Mouse (Mus musculus): ENCODE measurements around the gene Cdca7. TPM values are rescaled to one million over a fixed set of nuclear protein-coding genes. Genes with fewer than 3 reads are reported as not detected.

Gene Cdca7
- polyA plus RNA-seq (2014; fragmentation: Nextera tagmentation; extraction: Ambion mirVana), result 156 and 165 TPM in 2 replicates

DNA sequence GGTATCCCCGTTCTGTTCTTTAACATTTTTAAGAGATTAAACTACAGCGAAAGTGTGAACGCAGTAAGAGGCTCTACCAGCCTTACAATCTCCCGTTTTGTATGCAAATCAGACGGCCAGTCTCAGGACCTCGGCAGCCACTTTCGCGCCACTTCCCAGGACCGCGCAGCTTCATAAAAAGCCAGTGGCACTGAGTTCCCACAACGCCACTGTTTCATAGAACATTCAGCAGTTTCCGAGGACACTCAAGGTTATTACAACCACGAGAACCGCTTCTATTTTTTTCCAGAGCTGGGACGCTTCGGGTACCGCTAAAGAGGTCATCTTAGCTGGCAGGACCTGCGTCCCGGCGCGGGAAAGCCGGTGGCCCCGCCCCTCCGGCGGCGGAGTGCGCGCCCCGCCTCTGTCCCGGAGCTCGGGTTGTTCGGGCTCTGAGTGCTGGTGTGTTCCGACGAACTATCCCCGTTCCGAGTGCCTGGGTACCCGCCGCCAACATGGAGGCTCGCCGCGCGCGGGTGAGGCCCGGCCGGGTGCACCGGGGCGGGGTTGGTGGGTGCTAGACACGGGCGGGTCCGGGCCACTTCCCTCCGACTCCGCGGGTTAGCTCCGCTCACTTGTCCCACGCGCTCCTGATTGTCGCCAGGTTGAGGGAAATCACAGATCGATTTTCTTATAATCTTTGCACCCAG is at the start of gene Cdca7:
TSS of gene Cdca7 (plus strand) at position 363 of the 689 bp plus-strand sequence.
- no peaks in the 10 kb centered on the region for H3K9me3 ChIP-seq (ENCODE audit: control insufficient read depth, low read length)
- peak within 1 kb of the TSS; percentile 76 for H3K4me3 ChIP-seq (ENCODE audit: low read depth, low read length)
- H3K4me2 ChIP-seq, result peak within 1 kb of the TSS; percentile 87
- peaks cover 14% of the 10 kb centered on the region; the same call in 1 of the 2 replicates for H3K36me3 ChIP-seq (ENCODE audit: control insufficient read depth, insufficient read depth, low read length)
- DNase-seq (ENCODE audit: low spot score) (peak; percentile 90), ATAC-seq (replicated peaks; ENCODE audit: low FRiP score) (peak; percentile 88)
- WGBS, result under 1% methylated on average over 58 of the region's 58 CpGs
- H3K9ac ChIP-seq (ENCODE audit: low read depth, low read length), result peak within 1 kb of the TSS; percentile 81
- peaks cover 19% of the 10 kb centered on the region for H3K4me1 ChIP-seq (replicated peaks; ENCODE audit: control insufficient read depth, insufficient read depth, low read length)
- H3K27me3 ChIP-seq (replicated peaks; ENCODE audit: control insufficient read depth, insufficient read depth, low read length), result no peaks in the 10 kb centered on the region
- peak within 1 kb of the TSS; percentile 98 for H3K27ac ChIP-seq (ENCODE audit: low read depth, low read length)

DNA sequence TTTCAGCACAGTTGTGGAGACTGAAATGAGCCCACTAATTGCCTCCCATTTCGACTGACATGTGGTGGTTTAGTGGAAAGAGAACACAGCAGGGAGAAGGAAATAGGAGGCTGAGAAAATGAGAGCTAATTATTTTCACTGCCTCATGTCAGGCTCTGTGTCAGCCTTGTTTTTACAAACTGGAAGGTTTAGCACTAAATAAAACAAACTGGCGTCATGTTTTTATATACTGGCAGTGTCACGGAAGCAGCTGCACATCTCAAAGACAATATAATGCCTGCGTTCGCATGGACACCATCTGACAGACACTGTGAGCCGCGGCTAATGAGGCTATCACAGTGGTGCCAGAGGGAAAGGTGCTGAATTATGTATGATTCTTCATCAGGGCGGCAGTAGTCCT is 49.2 kb upstream of the Cdca7 start:
- 77% methylated on average over 8 of the region's 8 CpGs for WGBS
- H3K4me1 ChIP-seq (replicated peaks; ENCODE audit: control insufficient read depth, insufficient read depth, low read length), result no peaks in the 10 kb centered on the region
- no peaks in the 10 kb centered on the region for H3K36me3 ChIP-seq (ENCODE audit: control insufficient read depth, insufficient read depth, low read length)
- no peak for DNase-seq (ENCODE audit: low spot score)
- H3K9me3 ChIP-seq (ENCODE audit: control insufficient read depth, low read length), result no peaks in the 10 kb centered on the region
- ATAC-seq (replicated peaks; ENCODE audit: low FRiP score), result no peak
- H3K27ac ChIP-seq (ENCODE audit: low read depth, low read length), result no peak overlapping the region
- H3K27me3 ChIP-seq (replicated peaks; ENCODE audit: control insufficient read depth, insufficient read depth, low read length), result no peaks in the 10 kb centered on the region
- H3K4me2 ChIP-seq, result no peak overlapping the region
- no peak overlapping the region for H3K9ac ChIP-seq (ENCODE audit: low read depth, low read length)
- no peak overlapping the region for H3K4me3 ChIP-seq (ENCODE audit: low read depth, low read length)

DNA sequence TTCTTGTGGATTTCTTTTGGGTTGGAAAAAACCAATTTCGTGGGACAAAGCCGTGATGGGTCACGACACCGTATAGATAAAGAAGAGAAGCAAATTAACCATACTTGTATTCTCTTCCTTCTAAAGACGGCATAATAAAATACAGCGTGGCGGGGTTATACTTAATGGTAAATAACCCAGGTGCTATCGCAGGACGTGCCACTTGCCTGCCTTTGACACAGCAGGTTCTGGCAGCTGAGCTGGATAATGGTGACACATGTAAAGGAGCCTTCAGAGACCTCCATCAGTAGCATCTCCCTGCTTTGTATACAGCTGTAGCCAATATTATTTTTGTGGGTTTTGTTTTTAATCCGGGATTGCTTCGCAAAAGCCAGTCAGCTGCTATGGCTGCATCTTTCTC is 48.7 kb upstream of the Cdca7 start:
- Histone ChIP-seq H3K4me1 (replicated peaks; ENCODE audit: control insufficient read depth, insufficient read depth, low read length) (no peaks in the 10 kb centered on the region), H3K4me3 (ENCODE audit: low read depth, low read length) (no peak overlapping the region), H3K27me3 (replicated peaks; ENCODE audit: control insufficient read depth, insufficient read depth, low read length) (no peaks in the 10 kb centered on the region), H3K9ac (ENCODE audit: low read depth, low read length) (no peak overlapping the region), H3K4me2 (no peak overlapping the region), H3K36me3 (ENCODE audit: control insufficient read depth, insufficient read depth, low read length) (no peaks in the 10 kb centered on the region), H3K9me3 (ENCODE audit: control insufficient read depth, low read length) (no peaks in the 10 kb centered on the region), H3K27ac (ENCODE audit: low read depth, low read length) (no peak overlapping the region)
- DNase-seq (ENCODE audit: low spot score), result no peak
- ATAC-seq (replicated peaks; ENCODE audit: low FRiP score), result no peak
- 87% methylated on average over 11 of the region's 11 CpGs for WGBS

DNA sequence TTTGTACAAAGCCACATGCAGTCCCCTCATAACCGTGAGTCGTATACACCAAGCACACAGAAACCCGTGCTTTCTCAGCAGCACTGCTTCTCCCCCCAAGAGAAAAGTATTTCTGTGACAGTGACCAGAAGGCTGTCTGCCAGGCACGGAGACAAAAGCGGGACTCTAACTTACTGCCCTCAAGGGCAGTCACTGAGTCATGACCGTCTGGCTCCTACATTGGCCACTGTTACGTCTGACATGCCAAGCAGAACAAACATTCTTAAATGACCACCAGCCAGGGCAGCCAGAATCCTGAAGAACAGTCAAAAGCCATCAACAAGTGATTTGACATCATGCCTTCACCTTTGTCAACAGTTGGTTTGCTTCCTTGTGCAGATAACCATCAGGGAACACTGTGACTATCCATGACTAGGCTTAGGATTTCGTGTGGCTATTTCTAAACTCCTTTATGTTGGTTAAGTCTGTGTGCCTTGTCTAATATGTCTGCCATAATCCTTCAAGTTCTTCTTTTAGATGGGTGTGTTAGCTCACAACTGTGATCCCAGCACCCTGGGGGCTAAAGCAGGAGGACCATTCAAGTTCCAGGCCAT is 36.9 kb upstream of the Cdca7 start:
- H3K4me1 ChIP-seq (replicated peaks; ENCODE audit: control insufficient read depth, insufficient read depth, low read length), result no peaks in the 10 kb centered on the region
- 88% methylated on average over 8 of the region's 8 CpGs for WGBS
- no peak for ATAC-seq (replicated peaks; ENCODE audit: low FRiP score)

DNA sequence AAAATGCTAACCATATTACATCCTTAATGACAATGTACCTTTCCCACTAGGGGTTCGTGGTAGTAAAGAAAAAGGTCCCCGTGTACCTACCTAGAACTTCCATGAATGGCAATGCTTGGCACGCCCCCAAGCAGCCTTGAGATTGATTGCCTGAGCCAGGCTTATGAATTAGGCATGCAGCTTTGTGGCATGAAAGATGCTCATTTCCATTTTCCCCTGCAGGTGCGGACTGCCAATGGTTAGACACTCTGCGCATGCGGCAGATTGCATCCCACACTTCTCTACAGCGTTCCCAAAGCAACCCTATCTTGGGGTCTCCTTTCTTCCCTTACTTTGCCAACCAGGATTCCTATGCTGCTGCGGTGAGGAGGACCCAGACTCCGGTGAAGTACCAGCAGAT is 34.9 kb upstream of the Cdca7 start:
- Histone ChIP-seq H3K4me1 (replicated peaks; ENCODE audit: control insufficient read depth, insufficient read depth, low read length) (no peaks in the 10 kb centered on the region), H3K4me3 (ENCODE audit: low read depth, low read length) (no peak overlapping the region), H3K9me3 (ENCODE audit: control insufficient read depth, low read length) (no peaks in the 10 kb centered on the region), H3K36me3 (ENCODE audit: control insufficient read depth, insufficient read depth, low read length) (no peaks in the 10 kb centered on the region; the same call in 1 of the 2 replicates), H3K27ac (ENCODE audit: low read depth, low read length) (no peak overlapping the region), H3K9ac (ENCODE audit: low read depth, low read length) (no peak overlapping the region), H3K4me2 (no peak overlapping the region), H3K27me3 (replicated peaks; ENCODE audit: control insufficient read depth, insufficient read depth, low read length) (no peaks in the 10 kb centered on the region)
- WGBS, result 91% methylated on average over 9 of the region's 9 CpGs
- ATAC-seq (replicated peaks; ENCODE audit: low FRiP score) (no peak), DNase-seq (ENCODE audit: low spot score) (no peak)

More for the DNA sequence above, 36.9 kb upstream of the Cdca7 start:
- H3K36me3 ChIP-seq (ENCODE audit: control insufficient read depth, insufficient read depth, low read length), result no peaks in the 10 kb centered on the region; the same call in 1 of the 2 replicates
- H3K27me3 ChIP-seq (replicated peaks; ENCODE audit: control insufficient read depth, insufficient read depth, low read length), result no peaks in the 10 kb centered on the region
- H3K9ac ChIP-seq (ENCODE audit: low read depth, low read length), result no peak overlapping the region
- no peak overlapping the region for H3K4me3 ChIP-seq (ENCODE audit: low read depth, low read length)
- no peak for DNase-seq (ENCODE audit: low spot score)
- H3K9me3 ChIP-seq (ENCODE audit: control insufficient read depth, low read length), result no peaks in the 10 kb centered on the region
- H3K4me2 ChIP-seq, result no peak overlapping the region
- H3K27ac ChIP-seq (ENCODE audit: low read depth, low read length), result no peak overlapping the region

DNA sequence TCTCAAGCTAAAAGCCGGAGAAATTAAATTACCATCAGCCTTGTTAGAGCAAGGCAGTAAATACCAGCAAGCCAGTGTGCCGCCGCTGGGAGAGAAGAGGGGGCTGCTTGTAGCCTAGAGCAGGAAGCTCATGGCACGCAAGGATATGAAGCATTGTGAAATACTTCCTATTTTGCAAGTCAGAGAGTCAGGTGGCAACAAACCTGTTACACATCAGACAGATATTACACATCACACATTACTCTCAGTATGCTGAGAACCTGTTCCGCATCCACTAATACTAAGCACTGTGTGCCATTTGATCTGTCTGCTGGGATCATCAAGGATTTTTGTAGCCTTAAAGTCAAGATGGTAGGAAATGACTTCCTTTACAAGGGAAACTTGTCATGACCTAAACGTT is 33.1 kb upstream of the Cdca7 start:
- ATAC-seq (replicated peaks; ENCODE audit: low FRiP score) (no peak), DNase-seq (ENCODE audit: low spot score) (no peak)
- Histone ChIP-seq H3K4me1 (replicated peaks; ENCODE audit: control insufficient read depth, insufficient read depth, low read length) (no peaks in the 10 kb centered on the region), H3K9ac (ENCODE audit: low read depth, low read length) (no peak overlapping the region), H3K4me2 (no peak overlapping the region), H3K27me3 (replicated peaks; ENCODE audit: control insufficient read depth, insufficient read depth, low read length) (no peaks in the 10 kb centered on the region), H3K9me3 (ENCODE audit: control insufficient read depth, low read length) (no peaks in the 10 kb centered on the region), H3K4me3 (ENCODE audit: low read depth, low read length) (no peak overlapping the region), H3K36me3 (ENCODE audit: control insufficient read depth, insufficient read depth, low read length) (no peaks in the 10 kb centered on the region; the same call in 1 of the 2 replicates), H3K27ac (ENCODE audit: low read depth, low read length) (no peak overlapping the region)
- WGBS, result 83% methylated on average over 6 of the region's 6 CpGs

DNA sequence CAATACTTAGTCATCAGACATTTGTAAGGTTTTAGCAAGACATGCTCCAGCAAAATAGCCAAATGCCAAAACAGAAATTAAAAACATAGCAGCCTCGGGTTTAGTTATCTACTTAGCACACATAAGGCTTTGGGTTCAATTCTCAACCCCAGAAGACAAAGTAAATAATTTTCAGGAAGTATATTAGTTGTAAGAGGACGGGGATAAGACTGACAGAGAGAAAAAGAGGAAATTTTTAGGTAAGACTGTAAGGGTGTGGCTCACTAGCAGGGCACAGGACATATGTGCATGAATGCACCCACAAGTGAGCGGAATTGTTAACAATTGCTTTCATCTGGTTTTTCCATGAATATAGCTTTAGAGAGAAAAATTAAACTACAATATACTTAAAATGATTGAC is 32.0 kb upstream of the Cdca7 start:
- 69% methylated on average over 3 of the region's 3 CpGs for WGBS
- Histone ChIP-seq H3K4me1 (replicated peaks; ENCODE audit: control insufficient read depth, insufficient read depth, low read length) (no peaks in the 10 kb centered on the region), H3K9ac (ENCODE audit: low read depth, low read length) (no peak overlapping the region), H3K36me3 (ENCODE audit: control insufficient read depth, insufficient read depth, low read length) (no peaks in the 10 kb centered on the region; the same call in 1 of the 2 replicates), H3K4me2 (no peak overlapping the region), H3K27ac (ENCODE audit: low read depth, low read length) (no peak overlapping the region), H3K27me3 (replicated peaks; ENCODE audit: control insufficient read depth, insufficient read depth, low read length) (no peaks in the 10 kb centered on the region), H3K4me3 (ENCODE audit: low read depth, low read length) (no peak overlapping the region), H3K9me3 (ENCODE audit: control insufficient read depth, low read length) (no peaks in the 10 kb centered on the region)
- ATAC-seq (replicated peaks; ENCODE audit: low FRiP score), result no peak
- DNase-seq (ENCODE audit: low spot score), result no peak

DNA sequence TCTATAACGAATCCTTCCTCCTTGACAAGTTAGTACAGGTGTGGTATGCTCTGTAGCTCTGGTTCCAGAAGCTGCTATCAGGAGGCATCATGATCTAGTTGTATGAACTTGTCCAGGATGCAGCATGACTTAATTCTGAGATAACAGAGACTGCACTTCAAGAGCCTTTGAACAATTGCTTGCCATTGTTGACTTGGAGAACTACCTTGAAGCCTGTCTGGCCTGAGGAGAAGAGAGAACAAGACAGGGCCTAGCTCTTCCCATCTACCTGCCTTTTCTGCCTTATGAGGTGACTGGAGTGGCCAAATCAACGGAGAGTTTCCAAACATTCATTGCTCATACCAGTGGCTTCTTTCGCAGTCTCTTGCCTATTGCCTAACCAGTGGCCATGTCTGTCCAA is 29.9 kb upstream of the Cdca7 start:
- 86% methylated on average over 3 of the region's 3 CpGs for WGBS
- H3K9ac ChIP-seq (ENCODE audit: low read depth, low read length), result no peak overlapping the region
- H3K36me3 ChIP-seq (ENCODE audit: control insufficient read depth, insufficient read depth, low read length), result no peaks in the 10 kb centered on the region; the same call in 1 of the 2 replicates
- H3K4me3 ChIP-seq (ENCODE audit: low read depth, low read length), result no peak overlapping the region
- no peaks in the 10 kb centered on the region for H3K9me3 ChIP-seq (ENCODE audit: control insufficient read depth, low read length)
- H3K4me2 ChIP-seq, result no peak overlapping the region
- H3K27me3 ChIP-seq (replicated peaks; ENCODE audit: control insufficient read depth, insufficient read depth, low read length), result no peaks in the 10 kb centered on the region
- H3K4me1 ChIP-seq (replicated peaks; ENCODE audit: control insufficient read depth, insufficient read depth, low read length), result no peaks in the 10 kb centered on the region
- no peak for ATAC-seq (replicated peaks; ENCODE audit: low FRiP score)
- DNase-seq (ENCODE audit: low spot score), result no peak
- H3K27ac ChIP-seq (ENCODE audit: low read depth, low read length), result no peak overlapping the region

DNA sequence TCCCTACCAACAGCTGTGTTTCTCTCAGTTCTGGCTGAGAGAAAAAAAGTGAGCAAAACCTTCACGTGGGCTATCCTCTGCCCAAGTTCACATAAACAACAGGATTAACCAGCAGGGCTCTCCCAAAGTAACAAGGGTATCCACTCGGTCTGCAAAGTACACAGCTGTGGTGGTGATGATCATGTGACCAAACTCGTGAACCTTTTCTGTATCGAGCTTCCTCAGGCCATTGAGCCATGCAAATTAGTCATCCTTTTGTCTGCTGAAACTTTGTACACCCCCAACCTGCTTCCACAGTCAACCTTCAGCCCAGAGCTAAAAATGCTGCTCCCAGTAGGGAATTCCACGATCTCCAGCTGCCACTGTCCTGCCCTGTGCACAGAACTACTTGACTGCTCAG is 29.3 kb upstream of the Cdca7 start:
- no peak overlapping the region for H3K9ac ChIP-seq (ENCODE audit: low read depth, low read length)
- H3K27me3 ChIP-seq (replicated peaks; ENCODE audit: control insufficient read depth, insufficient read depth, low read length), result no peaks in the 10 kb centered on the region
- no peaks in the 10 kb centered on the region; the same call in 1 of the 2 replicates for H3K36me3 ChIP-seq (ENCODE audit: control insufficient read depth, insufficient read depth, low read length)
- no peaks in the 10 kb centered on the region for H3K9me3 ChIP-seq (ENCODE audit: control insufficient read depth, low read length)
- H3K4me1 ChIP-seq (replicated peaks; ENCODE audit: control insufficient read depth, insufficient read depth, low read length), result no peaks in the 10 kb centered on the region
- no peak overlapping the region for H3K27ac ChIP-seq (ENCODE audit: low read depth, low read length)
- 56% methylated on average over 5 of the region's 5 CpGs for WGBS
- ATAC-seq (replicated peaks; ENCODE audit: low FRiP score), result no peak
- no peak overlapping the region for H3K4me2 ChIP-seq
- DNase-seq (ENCODE audit: low spot score), result no peak
- H3K4me3 ChIP-seq (ENCODE audit: low read depth, low read length), result no peak overlapping the region
